Mouse (Mus musculus) hindbrain, embryonic 15.5 days (tissue): ENCODE measurements around the gene Sh3bgrl3. TPM values are rescaled to one million over a fixed set of nuclear protein-coding genes. Genes with fewer than 3 reads are reported as not detected.
A peak's percentile ranks its signal among the peaks of the same experiment; 100 is the strongest.
"Not testable (repeated sequence)": the region's sequence is repeated elsewhere in the genome, so short reads cannot be mapped to it uniquely, and the experiment has no call there.

Experiments
- ATAC-seq: fragments of 200-750 bp; cut with Nextera tagmentation; 2 replicates; pipeline ENCODE4 v1.8.0; 2017; ENCODE audit warnings: low read depth, moderate number of reproducible peaks, moderate TSS enrichment; ENCODE audit not compliant: low FRiP score
- H3K27ac ChIP-seq: fragments of 300-500 bp; sonication (generic); replicated peaks from 2 replicates; pipeline ENCODE4 v1.5.1; 2015; ENCODE audit warnings: mild to moderate bottlenecking, inconsistent platforms
- H3K27me3 ChIP-seq: fragments of 300-500 bp; sonication (generic); 2 replicates; pipeline ENCODE4 v1.6.1; 2015; ENCODE audit warnings: control low read depth, inconsistent platforms
- H3K36me3 ChIP-seq: fragments of 300-500 bp; sonication (generic); 2 replicates; pipeline ENCODE4 v1.6.1; 2015; ENCODE audit warnings: control low read depth, inconsistent platforms
- H3K4me1 ChIP-seq: fragments of 300-500 bp; sonication (generic); replicated peaks from 2 replicates; pipeline ENCODE4 v1.6.1; 2015; ENCODE audit warnings: control low read depth, inconsistent platforms
- H3K4me2 ChIP-seq: fragments of 300-500 bp; sonication (generic); 2 replicates; pipeline ENCODE4 v1.6.1; 2015; ENCODE audit warnings: moderate library complexity, mild to moderate bottlenecking, inconsistent platforms
- H3K4me3 ChIP-seq: fragments of 300-500 bp; sonication (generic); 2 replicates; pipeline ENCODE4 v1.5.1; 2015; ENCODE audit warnings: mild to moderate bottlenecking, inconsistent platforms
- H3K9ac ChIP-seq: fragments of 300-500 bp; sonication (generic); 2 replicates; pipeline ENCODE4 v1.6.1; 2015; ENCODE audit warnings: inconsistent platforms
- H3K9me3 ChIP-seq: fragments of 300-500 bp; sonication (generic); 2 replicates; pipeline ENCODE4 v1.6.1; 2016; ENCODE audit warnings: control low read depth, inconsistent platforms
- WGBS: fragments of 180-500 bp; shearing (Covaris S2); methylation state at CpG from one replicate; pipeline ENCODE4 v1.1.7; 2015; 5-methylcytosine and 5-hydroxymethylcytosine counted together
- polyA plus RNA-seq: library from polyadenylated mRNA; unstranded; fragments of >200 nt; fragmentation: Nextera tagmentation; extraction: Ambion mirVana; gene quantifications from 2 replicates; pipeline ENCODE4 v1.2.1, GENCODE M21; 2015

The Sh3bgrl3 gene
- polyA plus RNA-seq, 1 experiment from 2014 or later: 442 TPM

DNA sequence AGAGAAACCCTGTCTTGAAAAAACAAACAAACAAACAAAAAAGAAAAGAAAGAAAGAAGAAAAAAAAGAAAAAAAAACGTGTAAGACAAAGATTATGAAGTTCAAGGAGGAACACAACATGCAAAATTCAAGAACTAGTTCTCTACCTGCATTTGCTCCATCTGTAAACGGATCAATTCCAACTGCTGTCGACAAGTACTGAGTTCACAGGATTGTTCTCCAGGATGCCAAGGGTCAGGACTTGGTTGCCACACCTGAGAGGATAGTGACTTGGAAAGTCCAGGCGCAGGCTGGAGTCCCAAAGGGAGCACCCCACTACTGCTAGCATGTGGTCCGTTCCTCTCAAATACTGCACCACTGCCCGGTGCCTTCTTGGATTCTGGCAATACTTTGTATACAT is 26.9 kb upstream of the Sh3bgrl3 start:
- no peaks in the 10 kb centered on the region for H3K27me3 ChIP-seq
- peaks cover 7% of the 10 kb centered on the region; the same call in 1 of the 2 replicates for H3K36me3 ChIP-seq
- no peak overlapping the region for H3K4me3 ChIP-seq
- WGBS: 93% methylated on average over 6 of the region's 6 CpGs
- H3K4me2 ChIP-seq: no peak overlapping the region
- no peak overlapping the region for H3K9ac ChIP-seq
- no peaks in the 10 kb centered on the region for H3K4me1 ChIP-seq
- no peak for ATAC-seq
- no peak overlapping the region for H3K27ac ChIP-seq
- no peaks in the 10 kb centered on the region for H3K9me3 ChIP-seq

- WGBS: 94% methylated on average over 3 of the region's 3 CpGs
Measured at GRCm38 (mm10) chr4:134154354-134154753, 25.8 kb upstream of the Sh3bgrl3 start.

DNA sequence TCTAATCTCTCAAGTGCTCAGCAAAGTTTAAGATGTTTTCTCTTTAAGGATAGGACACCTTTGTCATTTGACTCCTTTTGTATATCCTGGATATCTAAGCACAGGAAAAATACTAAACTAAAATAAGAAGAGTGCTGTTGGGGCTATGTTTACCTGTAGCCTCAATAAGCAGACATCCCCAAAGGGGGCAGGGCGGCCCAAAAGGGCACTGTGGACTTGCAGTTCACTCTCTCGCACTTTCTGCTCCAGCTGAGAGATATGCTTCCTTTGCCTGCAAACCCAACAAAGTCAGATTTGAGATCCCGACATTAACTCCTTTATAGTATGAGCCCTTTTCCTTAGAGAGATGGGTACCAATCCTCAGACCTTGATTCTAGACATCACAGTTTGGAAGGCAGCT is 25.1 kb upstream of the Sh3bgrl3 start:
- no peak for ATAC-seq
- Histone ChIP-seq H3K36me3 (peaks cover 9% of the 10 kb centered on the region; the same call in 1 of the 2 replicates), H3K4me1 (no peaks in the 10 kb centered on the region), H3K27me3 (no peaks in the 10 kb centered on the region), H3K9ac (no peak overlapping the region), H3K4me3 (no peak overlapping the region), H3K27ac (no peak overlapping the region), H3K9me3 (no peaks in the 10 kb centered on the region), H3K4me2 (no peak overlapping the region)
- WGBS: 92% methylated on average over 3 of the region's 3 CpGs

More at GRCm38 (mm10) chr4:134154354-134154753, 25.8 kb upstream of the Sh3bgrl3 start:
- ATAC-seq: no peak
- no peak overlapping the region for H3K4me2 ChIP-seq
- H3K9me3 ChIP-seq: no peaks in the 10 kb centered on the region
- H3K36me3 ChIP-seq: peaks cover 7% of the 10 kb centered on the region; the same call in 1 of the 2 replicates
- H3K27ac ChIP-seq: no peak overlapping the region
- no peaks in the 10 kb centered on the region for H3K27me3 ChIP-seq
- no peak overlapping the region for H3K4me3 ChIP-seq
- H3K4me1 ChIP-seq: no peaks in the 10 kb centered on the region
- no peak overlapping the region for H3K9ac ChIP-seq

DNA sequence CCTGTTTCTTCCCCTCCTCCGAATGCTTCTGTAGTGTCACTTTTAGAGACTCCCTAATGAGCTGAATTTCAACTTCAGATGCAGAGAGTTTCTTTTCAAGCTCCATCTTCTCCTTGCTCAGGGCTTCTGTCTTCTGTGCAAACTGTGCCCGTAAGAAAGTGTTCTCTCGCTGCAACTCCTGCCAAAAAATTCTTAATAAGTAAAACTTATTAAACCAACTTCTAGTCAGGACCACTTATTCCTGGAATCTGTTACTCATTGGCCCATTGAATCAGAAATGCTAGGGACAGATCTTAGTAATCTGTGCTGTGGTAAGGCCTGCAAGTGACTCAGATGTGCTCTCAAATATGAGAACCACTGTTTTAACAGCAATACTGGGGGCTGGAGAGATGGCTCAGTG is 23.5 kb upstream of the Sh3bgrl3 start:
- no peaks in the 10 kb centered on the region for H3K27me3 ChIP-seq
- H3K4me2 ChIP-seq: no peak overlapping the region
- H3K9me3 ChIP-seq: no peaks in the 10 kb centered on the region
- no peak overlapping the region for H3K4me3 ChIP-seq
- WGBS: 96% methylated on average over 3 of the region's 3 CpGs
- ATAC-seq: no peak
- no peak overlapping the region for H3K27ac ChIP-seq
- H3K4me1 ChIP-seq: no peaks in the 10 kb centered on the region
- no peak overlapping the region for H3K9ac ChIP-seq
- peaks cover 24% of the 10 kb centered on the region for H3K36me3 ChIP-seq

GRCm38 (mm10) chr4:134149389-134149788 is 20.8 kb upstream of the Sh3bgrl3 start:
- H3K4me2 ChIP-seq: no peak overlapping the region
- H3K9ac ChIP-seq: no peak overlapping the region
- no peak overlapping the region for H3K4me3 ChIP-seq
- no peak for ATAC-seq
- H3K27me3 ChIP-seq: no peaks in the 10 kb centered on the region
- peaks cover 30% of the 10 kb centered on the region for H3K36me3 ChIP-seq
- WGBS: 94% methylated on average over 4 of the region's 4 CpGs
- H3K4me1 ChIP-seq: no peaks in the 10 kb centered on the region
- no peak overlapping the region for H3K27ac ChIP-seq
- no peaks in the 10 kb centered on the region for H3K9me3 ChIP-seq

DNA sequence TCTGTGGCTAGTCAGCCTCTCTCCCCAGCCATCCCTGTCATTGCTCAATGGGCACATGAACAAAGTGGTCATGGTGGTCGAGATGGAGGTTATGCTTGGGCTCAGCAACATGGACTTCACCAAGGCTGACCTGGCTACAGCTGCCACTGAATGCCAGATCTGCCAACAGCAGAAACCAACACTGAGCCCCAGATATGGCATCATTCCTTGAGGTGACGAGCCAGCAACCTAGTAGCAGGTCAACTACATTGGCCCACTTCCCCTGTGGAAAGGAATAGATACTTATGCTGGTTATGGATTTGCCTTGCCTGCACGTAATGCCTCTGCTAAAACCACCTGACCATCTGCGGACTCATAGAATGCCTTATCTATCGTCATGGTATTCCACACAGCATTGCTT is 15.7 kb upstream of the Sh3bgrl3 start:
- not testable (repeated sequence) for H3K4me1 ChIP-seq, H3K27ac ChIP-seq, H3K9me3 ChIP-seq, H3K4me2 ChIP-seq, H3K4me3 ChIP-seq, ATAC-seq, H3K27me3 ChIP-seq, H3K9ac ChIP-seq
- peaks cover 23% of the 10 kb centered on the region for H3K36me3 ChIP-seq
- WGBS: 97% methylated on average over 5 of the region's 5 CpGs

DNA sequence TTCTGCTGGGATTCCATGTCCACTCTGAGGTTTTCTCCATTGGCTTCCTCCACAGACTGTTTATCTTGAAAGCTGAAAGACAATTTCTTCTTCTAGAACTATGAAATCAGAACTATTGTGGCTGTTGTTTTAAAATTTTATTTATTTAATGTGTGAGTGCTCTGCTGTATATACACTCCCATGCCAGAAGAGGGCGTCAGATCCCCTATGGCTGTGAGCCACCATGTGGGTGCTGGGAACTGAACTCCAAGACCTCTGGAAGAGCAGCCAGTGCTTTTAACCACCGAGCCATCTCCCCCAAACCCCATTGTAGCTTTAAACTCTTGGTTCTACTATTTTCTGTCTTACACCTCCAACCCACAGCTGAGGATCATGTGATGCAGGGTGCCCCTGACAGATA is 10.3 kb upstream of the Sh3bgrl3 start:
- no peaks in the 10 kb centered on the region for H3K4me1 ChIP-seq
- ATAC-seq: no peak
- WGBS: 86% methylated on average over 2 of the region's 2 CpGs

DNA sequence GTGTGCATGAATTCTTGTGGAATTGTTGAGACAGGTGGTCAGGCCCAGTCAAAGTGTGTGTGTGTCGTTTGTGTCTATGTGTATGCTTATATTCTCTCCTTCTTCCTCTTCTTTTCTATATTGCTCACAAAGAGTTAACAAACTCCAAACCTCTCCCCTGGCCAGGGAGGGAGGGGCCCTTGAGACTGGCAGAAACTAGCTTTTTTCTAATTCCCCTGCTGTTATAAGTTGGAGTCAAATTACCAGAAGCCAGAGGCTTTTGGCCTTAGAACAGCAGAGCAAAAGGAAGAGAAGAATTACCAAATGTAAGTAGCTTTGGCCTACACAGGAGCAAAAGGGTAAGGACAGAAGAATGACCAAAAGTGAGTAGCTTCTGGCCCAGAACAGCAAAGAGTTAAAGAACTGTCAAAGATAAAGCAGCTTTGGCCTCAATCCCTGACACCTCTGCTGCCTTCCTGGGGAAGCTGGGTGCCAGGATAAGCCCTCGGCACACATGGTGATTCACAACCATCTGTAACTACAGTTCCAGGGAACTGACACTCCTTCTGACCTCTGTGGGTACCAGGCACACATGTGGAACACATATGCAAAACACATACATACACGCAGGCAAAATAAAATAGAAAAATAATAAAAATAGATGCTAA is 7.8 kb upstream of the Sh3bgrl3 start:
- no peaks in the 10 kb centered on the region for H3K4me1 ChIP-seq
- H3K4me3 ChIP-seq: no peak overlapping the region
- no peak overlapping the region for H3K9ac ChIP-seq
- H3K4me2 ChIP-seq: no peak overlapping the region
- no peak overlapping the region for H3K27ac ChIP-seq
- no peaks in the 10 kb centered on the region for H3K9me3 ChIP-seq
- no peaks in the 10 kb centered on the region for H3K27me3 ChIP-seq
- ATAC-seq: no peak
- H3K36me3 ChIP-seq: no peaks in the 10 kb centered on the region
- WGBS: 79% methylated on average over 3 of the region's 3 CpGs

More for the DNA sequence above, 10.3 kb upstream of the Sh3bgrl3 start:
- H3K27me3 ChIP-seq: no peaks in the 10 kb centered on the region
- no peak overlapping the region for H3K4me3 ChIP-seq
- no peak overlapping the region for H3K9ac ChIP-seq
- H3K36me3 ChIP-seq: no peaks in the 10 kb centered on the region
- no peak overlapping the region for H3K27ac ChIP-seq
- H3K9me3 ChIP-seq: no peaks in the 10 kb centered on the region
- H3K4me2 ChIP-seq: no peak overlapping the region

DNA sequence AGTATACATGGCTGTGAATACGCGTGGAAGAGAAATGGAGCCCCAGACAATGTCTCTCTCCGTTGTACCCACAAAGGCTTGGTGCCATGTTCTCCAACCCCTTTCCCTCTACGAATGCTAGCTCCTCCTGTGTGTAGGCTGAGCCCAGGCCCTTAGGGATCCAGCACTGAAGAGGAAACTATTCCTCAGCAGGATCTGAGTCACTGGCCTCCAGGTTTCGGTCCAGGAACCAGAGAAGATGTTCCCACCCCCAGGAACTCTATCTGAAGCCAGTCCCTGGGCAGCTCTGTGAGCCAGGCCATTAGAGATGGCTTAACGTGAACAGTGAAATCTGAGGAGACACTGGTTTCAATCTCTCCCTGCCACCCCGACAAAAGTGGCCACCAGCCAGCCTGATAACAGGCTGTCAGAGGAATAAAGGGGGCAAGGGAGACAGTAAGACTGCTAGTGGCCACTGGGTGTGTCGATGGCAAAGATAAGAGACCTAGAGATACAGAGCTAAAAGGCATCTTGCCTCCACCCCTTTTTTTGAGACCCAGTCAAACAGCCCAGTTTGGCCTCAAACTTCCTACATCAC is 4.0 kb upstream of the Sh3bgrl3 start:
- Histone ChIP-seq H3K27ac (no peak overlapping the region), H3K4me2 (no peak overlapping the region), H3K9me3 (no peaks in the 10 kb centered on the region), H3K9ac (no peak overlapping the region), H3K27me3 (no peaks in the 10 kb centered on the region), H3K36me3 (0 out of 2 replicates have a peak, but pooled peaks cover 7% of the 10 kb centered on the region), H3K4me1 (peaks cover 14% of the 10 kb centered on the region), H3K4me3 (no peak overlapping the region)
- WGBS: 87% methylated on average over 8 of the region's 8 CpGs
- ATAC-seq: no peak

GRCm38 (mm10) chr4:134132117-134132516 is 3.5 kb upstream of the Sh3bgrl3 start:
- no peak overlapping the region for H3K9ac ChIP-seq
- H3K4me2 ChIP-seq: no peak overlapping the region
- no peak for ATAC-seq
- WGBS: 96% methylated on average over 3 of the region's 3 CpGs
- H3K4me3 ChIP-seq: no peak overlapping the region
- no peak overlapping the region for H3K27ac ChIP-seq
- H3K9me3 ChIP-seq: no peaks in the 10 kb centered on the region
- 0 out of 2 replicates have a peak, but pooled peaks cover 7% of the 10 kb centered on the region for H3K36me3 ChIP-seq
- no peaks in the 10 kb centered on the region for H3K27me3 ChIP-seq
- H3K4me1 ChIP-seq: peaks cover 19% of the 10 kb centered on the region

DNA sequence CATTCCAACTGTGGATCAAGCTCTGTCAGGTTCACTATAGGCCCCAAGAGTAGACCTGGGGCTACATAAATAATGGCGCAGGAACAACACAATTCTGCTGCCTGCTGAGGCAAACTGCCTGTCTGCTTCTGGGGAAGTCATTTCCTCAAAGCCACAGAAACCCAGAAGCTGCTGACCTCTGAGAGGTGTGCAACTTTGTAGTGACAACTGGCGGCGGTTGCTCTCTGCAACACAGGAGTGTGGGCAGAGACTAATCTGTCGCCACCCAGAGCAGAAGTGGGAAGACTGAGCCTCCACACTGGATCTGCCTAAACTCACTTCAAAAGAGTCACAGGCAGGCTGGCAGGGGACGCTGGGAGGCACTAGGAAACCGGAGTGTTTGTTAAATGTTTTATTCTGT is 893 bp upstream of the Sh3bgrl3 start:
- Histone ChIP-seq H3K4me1 (peaks cover 29% of the 10 kb centered on the region), H3K9ac (no peak overlapping the region; the same call in 1 of the 2 replicates), H3K36me3 (0 out of 2 replicates have a peak, but pooled peaks cover 7% of the 10 kb centered on the region), H3K27ac (peak overlapping the region; percentile 83; the same call in 1 of the 2 replicates), H3K27me3 (no peaks in the 10 kb centered on the region), H3K4me3 (peak overlapping the region; percentile 93; the same call in 1 of the 2 replicates), H3K9me3 (no peaks in the 10 kb centered on the region), H3K4me2 (peak overlapping the region; percentile 94)
- no peak for ATAC-seq
- 51% methylated on average over 6 of the region's 6 CpGs for WGBS

DNA sequence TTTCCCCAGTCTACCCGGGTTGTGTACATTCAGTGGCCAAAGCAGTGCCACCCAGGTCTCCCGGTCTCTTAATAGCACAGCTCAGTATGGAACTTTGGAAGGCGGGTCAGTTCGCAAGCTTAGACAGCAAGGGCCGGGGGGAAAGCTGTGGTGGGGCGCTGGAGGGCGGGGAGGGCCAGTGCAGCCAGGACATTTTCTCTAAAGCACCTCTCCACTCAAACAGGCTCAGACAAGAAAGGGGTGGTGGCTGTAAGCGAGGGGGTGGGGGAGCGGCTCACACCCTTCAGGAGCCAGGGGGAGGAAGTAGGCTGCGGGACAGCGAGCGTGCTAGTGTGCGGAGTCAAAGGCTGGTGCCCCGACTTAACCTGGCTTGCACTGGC is 384 bp upstream of the Sh3bgrl3 start:
- WGBS: 7% methylated on average over 14 of the region's 14 CpGs
- H3K27ac ChIP-seq: peak overlapping the region; percentile 83
- 0 out of 2 replicates have a peak, but pooled peaks cover 7% of the 10 kb centered on the region for H3K36me3 ChIP-seq
- H3K27me3 ChIP-seq: no peaks in the 10 kb centered on the region
- H3K9me3 ChIP-seq: no peaks in the 10 kb centered on the region
- H3K4me3 ChIP-seq: peak overlapping the region; percentile 93
- ATAC-seq: peak; percentile 65
- peak overlapping the region; percentile 96 for H3K9ac ChIP-seq
- H3K4me1 ChIP-seq: peaks cover 34% of the 10 kb centered on the region
- peak overlapping the region; percentile 94 for H3K4me2 ChIP-seq
